Mouse (Mus musculus) adrenal gland (tissue): Measurements from ENCODE around the gene Sp110.
"Not testable (repeated sequence)": the region's sequence is repeated elsewhere in the genome, so short reads cannot be mapped to it uniquely, and the experiment has no call there.

ENCODE experiments used
- intact Hi-C: fragments of 180-260 bp; cut with DNase I; formaldehyde crosslinking; loops from one replicate; pipeline ENCODE4 v1.15.1; 2025
- long read RNA-seq, 2 experiments: library from polyadenylated mRNA; unstranded; transcript quantifications; one replicate each; pipeline ENCODE4 v2.0.0; 2020; ENCODE audit warnings: borderline replicate concordance in 1 of 2; ENCODE audit not compliant: insufficient replicate concordance in 1 of 2

The Sp110 gene
- long read RNA-seq, experiment 1, partial matches to known transcripts, result 3 of 4 reads
- long read RNA-seq, experiment 1, other reads (novel, unspliced or antisense), result 0 of 4 reads
- long read RNA-seq, experiment 2, partial matches to known transcripts, result 4 of 6 reads
- long read RNA-seq, experiment 2, other reads (novel, unspliced or antisense), result 2 of 6 reads

DNA sequence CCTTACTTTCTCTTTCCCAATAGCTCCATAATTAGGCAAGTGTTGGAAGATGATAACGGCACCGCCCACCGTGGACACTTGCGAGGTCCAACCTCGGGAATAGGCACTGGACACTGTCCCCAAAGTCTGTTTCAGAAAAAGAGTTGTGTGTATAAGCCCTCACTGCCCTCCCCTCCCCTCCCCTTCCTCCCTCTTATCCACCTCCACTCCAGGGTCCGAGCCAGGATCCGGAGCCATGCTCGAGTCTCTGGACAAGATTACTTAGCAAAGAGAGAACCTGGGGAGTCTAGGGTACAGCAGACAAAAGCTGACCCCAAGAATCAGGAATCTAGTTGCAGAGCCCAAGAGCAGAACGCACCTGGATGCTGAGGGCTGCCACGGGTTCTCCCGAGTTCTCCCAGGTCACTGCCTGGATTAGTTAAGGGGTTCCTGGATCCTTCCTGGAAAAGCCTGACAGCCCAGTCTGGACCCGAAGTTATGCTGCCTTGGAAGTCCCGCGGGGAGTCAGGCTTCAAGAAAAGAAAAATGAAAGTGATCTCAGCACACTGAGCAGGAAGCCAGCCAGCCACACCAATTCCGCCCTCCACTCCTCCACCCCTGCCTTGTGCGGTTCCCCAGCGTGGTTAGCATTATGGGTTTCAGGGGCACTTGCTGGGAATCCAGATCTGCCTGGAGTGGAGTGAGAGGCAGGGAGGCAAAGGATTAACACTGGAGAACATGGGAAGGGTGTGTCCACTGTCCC is at the start of gene Sp110:
Gene Sp110 (minus strand): TSS at position 547 of the 742 bp plus-strand sequence.
- intact Hi-C loops, result not testable (repeated sequence)

DNA sequence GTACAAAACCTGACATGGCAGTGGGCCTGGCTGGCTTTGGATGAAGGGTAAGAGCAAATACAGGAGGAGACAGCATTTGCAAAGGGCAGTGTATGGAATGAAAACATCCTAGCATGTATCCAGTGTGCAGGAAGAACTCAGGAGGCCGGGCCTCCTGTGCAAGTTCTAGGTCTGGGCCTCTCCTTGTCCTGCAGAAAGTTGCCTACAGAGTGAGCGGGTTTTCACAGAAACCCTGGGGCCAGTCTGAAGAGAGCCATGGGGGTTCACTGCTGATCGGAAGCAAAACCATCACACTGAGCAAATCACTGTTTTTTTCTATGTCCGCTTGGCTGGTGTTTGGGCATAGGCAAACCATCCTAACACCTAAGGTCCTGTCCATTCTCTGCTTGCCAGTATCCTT is 39.5 kb upstream of the Sp110 start:
- intact Hi-C loops, result not testable (repeated sequence)

DNA sequence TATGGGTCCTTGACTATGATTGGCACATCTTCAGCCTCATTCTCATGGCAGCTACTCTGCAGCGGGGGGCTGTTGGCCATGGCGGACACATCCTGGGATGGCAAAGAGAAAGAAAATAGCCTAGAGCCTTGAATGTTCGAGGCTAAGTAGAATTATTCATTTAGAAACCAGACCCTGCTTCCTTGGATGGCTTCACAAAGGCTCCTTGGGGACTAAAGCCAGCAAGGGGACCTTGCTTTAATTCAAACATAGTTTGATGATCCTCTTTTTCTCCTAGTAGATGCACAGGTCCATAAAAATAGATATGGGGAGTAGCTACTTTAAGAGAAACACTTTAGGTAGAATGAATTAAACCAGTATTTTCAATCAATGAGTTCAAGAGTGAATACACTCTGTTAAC is 38.3 kb upstream of the Sp110 start:
- intact Hi-C loops, result not testable (repeated sequence)

DNA sequence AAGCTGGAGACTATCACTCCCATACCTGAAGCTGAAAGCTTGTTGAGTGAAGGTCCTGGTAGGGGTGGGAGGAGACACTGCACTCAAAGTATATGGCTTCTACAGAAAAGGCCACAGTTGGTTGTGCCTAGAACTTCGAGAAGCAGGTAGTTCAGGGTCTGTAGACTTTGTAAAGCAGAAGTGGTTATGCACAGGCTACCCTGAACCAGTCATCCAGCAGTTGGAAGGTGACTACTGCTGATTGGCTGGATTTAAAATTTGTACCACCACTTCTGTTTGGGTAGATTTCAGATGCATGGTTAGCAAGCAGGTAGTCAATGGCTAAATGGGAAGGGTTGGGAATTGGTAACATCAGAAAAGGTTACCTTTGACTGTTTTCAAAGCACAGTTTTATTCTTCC is 20.1 kb upstream of the Sp110 start:
- intact Hi-C loops, result not testable (repeated sequence)

DNA sequence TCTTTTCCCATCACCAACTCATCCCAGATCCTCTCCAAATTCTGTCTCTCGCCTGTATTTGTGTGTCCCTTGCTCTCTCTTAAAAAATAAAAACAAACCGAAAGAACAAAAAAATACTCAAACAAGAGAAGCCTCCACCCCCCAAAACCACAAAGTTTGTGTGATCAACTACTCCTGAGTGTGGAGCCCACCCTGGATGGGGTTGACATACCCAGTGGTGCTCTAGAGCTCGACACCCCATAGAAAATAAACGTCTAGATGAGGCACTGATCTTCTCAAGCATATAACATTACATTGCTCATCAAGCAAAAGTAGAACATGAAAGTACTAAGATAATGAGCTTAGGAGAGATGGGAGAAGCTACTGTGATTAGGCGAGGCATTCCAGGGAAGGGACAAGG is 18.5 kb upstream of the Sp110 start:
- intact Hi-C loops, result not testable (repeated sequence)

DNA sequence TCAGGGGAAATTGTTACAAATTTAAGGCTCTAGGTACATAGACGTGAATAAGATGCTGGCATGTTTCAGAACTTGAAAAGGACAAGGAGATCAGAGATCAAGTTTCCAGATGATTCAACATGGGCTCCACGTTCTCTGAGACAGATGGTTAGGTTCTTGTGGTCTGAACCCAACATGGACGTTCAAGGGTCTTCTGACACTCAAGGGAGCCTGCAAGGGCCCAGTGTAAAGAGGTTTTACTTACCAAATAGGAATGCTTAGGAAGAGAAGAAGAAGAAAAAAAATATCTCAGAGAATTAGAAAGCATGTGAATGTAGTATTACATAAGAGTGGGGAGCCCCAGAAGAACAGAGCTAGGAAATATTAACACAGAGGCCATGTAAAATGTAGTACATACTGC is 17.2 kb upstream of the Sp110 start:
- intact Hi-C loops, result not testable (repeated sequence)

DNA sequence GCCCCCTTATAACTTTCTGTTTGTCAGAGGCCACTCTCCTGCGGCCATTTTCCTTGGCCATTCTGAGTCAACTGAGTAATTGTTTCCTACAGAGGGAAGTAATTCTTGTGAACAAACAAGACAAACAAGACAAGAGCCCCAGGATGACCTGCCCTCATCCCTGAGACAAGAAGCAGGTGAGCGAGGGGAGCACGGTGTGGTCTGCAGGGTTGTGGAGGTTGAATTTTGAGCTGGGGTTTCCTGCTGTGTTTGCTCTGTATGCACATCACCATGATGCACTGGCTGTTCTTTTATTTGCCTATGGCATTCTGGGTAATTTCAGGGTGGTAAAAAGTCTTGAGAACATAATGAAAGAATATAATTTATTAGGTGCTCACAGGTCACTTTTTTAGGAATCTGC is 16.5 kb upstream of the Sp110 start:
- intact Hi-C loops, result not testable (repeated sequence)

DNA sequence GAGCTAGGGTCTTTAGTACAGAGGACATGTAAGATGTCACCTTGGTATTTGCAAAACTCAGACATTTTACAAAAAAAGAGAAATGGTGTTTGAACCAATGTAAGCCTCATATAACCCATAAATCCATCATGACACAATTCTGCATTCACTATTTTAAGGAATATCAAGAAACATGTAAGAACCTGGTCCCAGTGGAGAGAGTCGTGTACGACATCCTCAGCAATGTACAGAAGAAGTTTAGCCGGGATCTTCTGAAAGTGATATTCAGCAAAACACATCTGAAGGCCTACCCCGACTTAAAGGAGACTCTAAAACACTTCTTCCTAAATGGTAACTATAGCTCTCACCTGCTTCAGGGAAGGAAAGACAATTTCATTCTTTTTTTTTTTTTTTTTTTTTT is 12.0 kb upstream of the Sp110 start:
- intact Hi-C loops, result not testable (repeated sequence)

DNA sequence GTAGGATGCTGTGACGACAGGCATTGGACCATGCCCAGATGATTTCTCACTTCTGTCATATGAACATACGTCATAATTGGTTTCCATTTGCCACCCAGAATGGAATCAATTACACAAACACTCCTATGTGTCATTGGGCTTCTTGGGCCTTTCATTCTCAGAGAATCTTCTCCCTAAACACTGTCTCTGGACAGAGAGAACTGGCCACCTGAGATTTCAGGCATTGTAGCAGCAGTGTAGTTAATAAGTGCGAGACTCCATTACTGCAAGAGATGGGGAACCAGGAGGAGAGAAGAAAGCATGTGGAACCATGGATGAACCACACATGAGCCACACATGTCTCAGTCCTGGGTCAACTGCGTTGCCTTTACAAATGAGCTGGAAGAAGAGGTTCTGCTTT is 9.7 kb upstream of the Sp110 start:
- intact Hi-C loops, result not testable (repeated sequence)

DNA sequence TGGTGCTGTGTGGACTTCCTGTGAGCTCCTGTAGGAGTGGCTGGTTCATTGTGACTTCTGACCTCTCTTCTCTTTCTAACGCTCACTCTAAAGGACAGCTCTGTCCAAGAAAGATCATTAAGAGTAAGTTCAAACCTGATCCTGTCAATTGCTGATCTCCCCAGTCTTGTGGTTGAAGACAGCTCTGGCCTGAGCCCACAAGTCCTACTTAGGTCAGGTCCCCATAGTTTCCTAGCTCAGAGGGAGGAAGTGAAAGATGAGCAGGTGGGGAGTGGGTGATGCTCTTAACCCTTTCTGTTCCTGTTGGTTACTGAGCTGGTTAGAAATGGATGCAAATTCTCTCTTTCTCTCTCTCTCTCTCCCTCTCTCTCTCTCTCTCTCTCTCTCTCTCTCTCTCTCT is 5.7 kb upstream of the Sp110 start:
- intact Hi-C loops, result not testable (repeated sequence)

DNA sequence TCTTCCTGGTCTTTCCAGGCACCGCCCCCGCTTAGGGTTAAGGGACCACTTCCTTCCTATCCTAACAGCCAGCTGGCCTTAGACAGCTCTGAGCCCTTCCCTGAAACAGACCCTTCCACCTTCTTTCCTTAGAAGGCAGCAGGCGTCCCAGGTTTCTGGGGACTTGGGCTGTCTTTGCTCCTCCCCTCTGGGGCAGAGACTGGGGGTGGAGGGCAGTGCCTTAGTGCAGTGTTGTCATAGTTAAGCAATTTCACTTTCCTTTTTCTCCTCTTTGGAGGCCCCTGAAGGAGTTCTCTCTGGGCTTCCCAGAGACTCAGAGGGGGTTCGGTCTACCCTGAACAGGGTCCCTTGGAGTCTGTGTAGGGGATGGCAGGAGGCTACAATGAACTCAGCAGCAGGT is 2.2 kb upstream of the Sp110 start:
- intact Hi-C loops, result not testable (repeated sequence)

DNA sequence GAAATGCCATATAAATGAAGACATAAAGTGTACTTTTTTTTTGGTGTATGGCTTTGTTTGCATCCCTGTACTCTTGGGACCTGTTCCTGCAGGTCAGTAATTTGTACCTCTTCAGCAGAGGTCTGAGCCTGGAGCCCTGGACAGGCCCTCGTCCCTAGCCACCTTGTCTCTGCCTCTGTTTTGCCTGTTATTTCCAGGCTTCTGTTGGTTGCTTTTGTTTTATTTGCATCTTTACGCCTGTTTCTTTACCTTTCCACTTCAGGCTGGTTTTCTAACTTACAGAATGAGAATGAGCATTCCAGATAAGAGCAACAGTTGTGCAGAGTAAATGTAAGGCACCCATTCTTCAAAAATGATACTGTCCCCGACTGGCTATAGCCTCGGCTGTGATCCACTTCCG is 1.5 kb upstream of the Sp110 start, which contains the start of gene Sp140:
Gene Sp140 (plus strand): TSS at position 301 of the 400 bp plus-strand sequence.
- intact Hi-C loops, result not testable (repeated sequence)

DNA sequence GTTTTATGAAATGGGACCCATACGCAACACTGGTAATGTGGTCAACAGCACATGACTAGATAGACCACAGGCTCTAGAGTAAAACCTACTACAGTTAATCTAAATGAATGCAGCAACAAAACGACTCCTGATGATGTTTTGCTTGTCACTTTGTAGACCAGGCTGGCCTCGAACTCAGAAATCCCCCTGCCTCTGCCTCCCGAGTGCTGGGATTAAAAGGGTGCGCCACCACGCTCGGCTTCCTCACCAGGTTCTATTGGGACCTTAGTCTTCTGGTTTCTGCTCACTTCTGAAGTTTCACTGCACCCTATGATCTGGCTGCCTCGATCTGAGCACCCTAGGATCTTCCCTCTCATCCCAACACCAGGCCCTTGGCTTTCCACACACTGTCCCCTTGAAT is 6.1 kb downstream of the Sp110 start:
- intact Hi-C loops, result not testable (repeated sequence)

DNA sequence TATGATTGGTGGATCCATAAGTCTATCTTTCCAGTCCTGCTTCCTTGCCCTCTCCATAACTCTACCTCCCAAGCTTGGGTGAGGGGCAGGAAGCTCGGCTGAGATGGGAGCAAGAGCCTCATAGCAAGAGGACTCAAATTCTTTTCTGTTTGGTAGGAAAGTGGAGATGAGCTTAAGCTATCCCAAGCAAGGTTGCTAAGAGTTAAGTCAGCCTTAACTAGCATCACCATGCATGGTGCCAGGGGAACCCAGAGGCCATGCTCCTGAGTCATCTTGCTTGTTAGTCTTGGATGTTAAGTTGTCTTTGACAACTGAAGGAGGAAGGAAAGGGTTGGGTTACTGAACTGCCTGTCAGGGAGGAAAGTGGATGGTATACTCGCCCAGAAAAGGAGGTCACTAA is 9.9 kb downstream of the Sp110 start:
- intact Hi-C loops, result not testable (repeated sequence)

DNA sequence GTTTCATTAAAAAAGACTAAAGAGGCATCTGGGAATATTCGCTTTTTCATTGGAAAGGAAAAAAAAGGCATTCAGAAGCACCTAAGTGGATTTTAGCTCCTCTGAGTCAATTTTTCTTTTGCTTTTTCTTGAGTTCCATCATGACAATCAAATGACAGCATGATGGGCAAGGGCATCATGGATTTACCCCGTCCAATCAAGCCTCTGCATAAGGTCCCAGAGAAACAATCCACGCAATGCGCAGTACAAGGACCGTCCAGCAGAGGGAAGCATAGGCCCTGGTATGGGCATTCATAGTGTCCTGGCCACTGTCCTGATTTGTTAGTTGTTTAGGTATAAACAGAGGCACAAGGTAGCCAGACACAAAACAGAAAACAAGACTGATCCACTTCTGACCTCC is 17.1 kb downstream of the Sp110 start:
- intact Hi-C loops, result loop anchor here (5.0 kb wide), 1 partner anchor 156 kb away; no protein-coding TSS in a partner anchor

DNA sequence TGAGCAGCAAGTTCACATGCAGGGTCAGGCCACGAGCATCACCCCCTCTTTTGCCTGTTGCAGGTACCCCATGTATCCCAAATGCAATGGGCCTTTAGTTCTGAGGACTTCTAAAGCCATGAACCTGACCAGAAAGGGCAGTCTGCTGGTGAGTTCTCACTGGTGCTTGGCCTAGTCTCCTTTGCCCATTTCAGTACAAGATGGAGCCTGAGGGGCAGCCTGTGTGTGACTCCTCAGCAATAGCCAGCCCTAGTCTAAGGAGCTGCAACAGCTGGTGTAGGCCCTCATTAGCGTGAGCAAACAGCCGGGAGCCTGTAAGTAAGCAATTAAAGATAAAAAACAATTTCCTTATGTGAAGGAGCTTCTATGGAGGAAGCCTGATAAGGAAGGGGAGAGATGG is 18.0 kb downstream of the Sp110 start:
- intact Hi-C loops, result loop anchor here (5.0 kb wide), 1 partner anchor 157 kb away; no protein-coding TSS in a partner anchor

DNA sequence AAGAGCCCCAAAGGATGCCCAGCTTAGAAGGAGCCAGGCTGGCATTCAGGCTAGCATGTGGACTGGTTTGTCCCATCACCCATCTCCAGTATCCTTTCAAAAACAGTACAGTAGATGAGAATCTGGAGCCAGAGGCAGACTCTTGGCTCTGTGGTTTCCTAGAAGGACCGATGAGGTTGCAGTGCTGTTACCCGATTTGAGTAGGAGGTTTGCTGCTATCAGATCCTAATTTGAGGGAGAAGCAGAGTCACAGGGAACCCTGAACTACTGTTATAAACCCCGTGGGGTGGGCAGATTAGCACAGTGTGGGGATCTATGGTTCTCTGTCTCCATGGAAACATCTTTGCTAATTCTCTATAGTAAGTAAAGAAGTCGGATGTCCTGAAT is 18.5 kb downstream of the Sp110 start:
- intact Hi-C loops, result loop anchor here (5.0 kb wide), 1 partner anchor 157 kb away; no protein-coding TSS in a partner anchor

DNA sequence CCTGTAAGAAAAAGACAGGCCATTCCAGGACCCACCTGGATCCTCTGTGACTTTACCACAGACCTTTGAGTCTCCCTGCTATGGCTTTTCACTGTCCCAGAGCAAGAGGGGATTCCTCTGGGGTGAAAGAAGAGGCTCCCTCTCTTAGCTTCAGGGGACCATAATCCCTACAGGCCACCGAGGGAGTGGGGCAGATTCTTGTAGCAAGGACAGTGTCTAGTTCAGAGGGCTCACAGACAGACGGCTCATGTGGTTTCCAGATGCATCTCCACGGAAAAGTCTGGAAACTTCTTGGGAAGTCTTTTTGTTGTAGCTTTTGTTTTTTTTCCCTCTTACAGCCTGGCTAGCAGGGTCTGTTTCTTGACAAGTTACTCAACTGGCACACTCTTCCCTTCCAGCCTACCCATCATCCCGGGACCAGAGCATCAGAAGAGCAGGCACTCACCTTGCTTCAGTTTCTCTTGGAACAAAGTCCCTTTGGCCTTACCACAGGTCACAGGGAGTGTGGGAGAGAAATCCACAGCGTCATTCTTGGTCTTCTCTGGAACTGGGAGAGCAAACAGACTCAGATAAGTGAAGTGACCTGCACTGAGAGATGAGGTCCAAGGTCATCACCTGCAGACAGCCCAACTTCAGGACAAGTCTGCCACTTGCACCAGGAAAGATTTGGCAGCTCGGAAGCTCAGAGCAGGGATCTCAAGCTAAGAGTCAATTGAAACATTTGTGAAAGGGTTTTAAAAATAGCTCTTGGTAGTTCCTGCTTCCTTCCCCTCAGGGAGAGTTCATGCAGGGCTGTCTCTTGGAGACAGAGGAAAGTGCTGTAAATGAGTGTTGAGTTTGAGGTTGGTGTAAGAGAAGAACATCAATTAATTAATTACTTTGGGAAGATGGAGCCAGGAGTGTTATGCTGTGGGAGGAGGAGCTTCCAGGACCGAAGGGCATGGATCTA is 19.1 kb downstream of the Sp110 start:
- intact Hi-C loops, result loop anchor here (5.0 kb wide), 1 partner anchor 158 kb away; no protein-coding TSS in a partner anchor

DNA sequence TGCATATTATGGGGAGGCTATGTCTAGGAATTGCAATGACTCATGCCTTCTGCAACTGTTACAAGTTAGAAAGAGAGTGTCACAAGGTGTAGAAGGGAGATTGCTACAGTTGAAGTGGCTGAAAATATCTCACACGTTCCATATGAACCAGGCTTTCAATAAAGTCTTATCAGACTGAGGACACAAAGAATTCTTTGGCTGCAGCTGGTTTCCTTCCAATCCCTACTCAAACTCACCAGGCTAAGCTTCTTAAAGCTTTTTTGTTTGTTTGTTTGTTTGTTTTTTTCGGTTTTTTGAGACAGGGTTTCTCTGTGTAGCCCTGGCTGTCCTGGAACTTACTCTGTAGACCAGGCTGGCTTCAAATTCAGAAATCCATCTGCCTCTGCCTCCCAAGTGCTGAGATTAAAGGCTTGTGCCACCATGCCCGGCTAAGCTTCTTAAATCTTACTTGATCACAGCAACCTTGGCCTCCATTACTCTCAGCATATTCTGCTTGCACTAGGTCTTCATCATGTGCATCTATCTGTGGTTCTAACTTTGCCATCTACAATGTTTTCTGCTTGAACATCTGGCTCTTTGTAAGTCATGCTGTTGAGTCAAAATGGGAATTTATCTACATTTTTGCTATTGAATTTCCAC is 20.1 kb downstream of the Sp110 start:
- intact Hi-C loops, result not testable (repeated sequence)

DNA sequence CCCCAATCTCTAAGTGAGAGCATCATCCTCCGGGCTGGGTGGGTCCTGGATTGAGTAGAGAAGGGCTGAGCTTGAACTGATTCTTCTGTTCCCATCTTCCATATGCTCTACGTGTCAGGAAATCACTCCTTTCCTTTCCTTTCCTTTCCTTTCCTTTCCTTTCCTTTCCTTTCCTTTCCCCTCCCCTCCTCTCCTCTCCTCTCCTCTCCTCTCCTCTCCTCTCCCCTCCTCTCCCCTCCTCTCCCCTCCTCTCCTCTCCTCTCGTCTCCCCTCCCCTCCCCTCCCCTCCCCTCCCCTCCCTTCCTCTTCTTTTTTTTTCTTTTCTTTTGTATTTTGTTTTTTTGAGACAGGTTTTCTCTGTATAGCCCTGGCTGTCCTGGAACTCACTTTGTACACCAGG is 23.2 kb downstream of the Sp110 start, which contains the start of gene G530012D18Rik:
Gene G530012D18Rik (plus strand): TSS at position 301 of the 400 bp plus-strand sequence.
- intact Hi-C loops, result not testable (repeated sequence)

DNA sequence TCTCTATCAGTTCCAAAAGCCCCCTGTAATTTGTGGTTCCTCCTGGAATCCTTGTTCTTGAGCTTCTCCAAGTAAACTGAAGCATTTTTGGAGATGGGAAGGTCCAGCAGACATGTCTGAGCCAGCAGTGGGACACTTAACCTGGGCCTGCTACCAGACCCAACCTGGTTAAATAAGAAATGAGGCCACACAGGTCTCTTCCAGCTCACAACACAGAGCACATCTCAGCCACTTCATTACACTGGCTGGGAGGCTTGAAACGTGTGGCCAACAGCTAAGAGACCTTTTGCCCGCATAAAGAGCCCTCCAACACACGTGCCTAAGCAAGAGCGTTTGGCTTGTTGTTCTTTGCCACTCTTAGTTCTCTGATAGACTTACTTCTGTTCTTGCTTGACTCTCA is 25.1 kb downstream of the Sp110 start:
- intact Hi-C loops, result not testable (repeated sequence)
